Mouse (Mus musculus) adrenal gland, adult 18-20 months (tissue): ENCODE measurements around the gene Ccn6. TPM values are rescaled to one million over a fixed set of nuclear protein-coding genes. Genes with fewer than 3 reads are reported as not detected.
A peak's percentile ranks its signal among the peaks of the same experiment; 100 is the strongest.

Source experiments
- DNase-seq, 2 experiments: peaks; one replicate each; pipeline ENCODE4 v3.0.0; 2021 to 2022; ENCODE audit warnings: low spot score in 2 of 2
- total RNA-seq, 2 experiments: library from RNA; stranded (reverse); gene quantifications; 1 replicate in 1 of 2; 2 replicates in 1 of 2; pipeline ENCODE4 v1.2.3; 2021

Gene Ccn6
- total RNA-seq, 2 experiments from 2014 or later, result 0.42 to 0.56 TPM

GRCm38 (mm10) chr10:39162666-39163484 is 719 bp downstream of the Ccn6 start:
- no peak for DNase-seq

GRCm38 (mm10) chr10:39161406-39161805 is 2.2 kb downstream of the Ccn6 start:
- DNase-seq, result no peak

GRCm38 (mm10) chr10:39158306-39158705 is 5.3 kb downstream of the Ccn6 start:
- DNase-seq, result no peak

GRCm38 (mm10) chr10:39157321-39157720 is 6.3 kb downstream of the Ccn6 start:
- DNase-seq, result no peak

DNA sequence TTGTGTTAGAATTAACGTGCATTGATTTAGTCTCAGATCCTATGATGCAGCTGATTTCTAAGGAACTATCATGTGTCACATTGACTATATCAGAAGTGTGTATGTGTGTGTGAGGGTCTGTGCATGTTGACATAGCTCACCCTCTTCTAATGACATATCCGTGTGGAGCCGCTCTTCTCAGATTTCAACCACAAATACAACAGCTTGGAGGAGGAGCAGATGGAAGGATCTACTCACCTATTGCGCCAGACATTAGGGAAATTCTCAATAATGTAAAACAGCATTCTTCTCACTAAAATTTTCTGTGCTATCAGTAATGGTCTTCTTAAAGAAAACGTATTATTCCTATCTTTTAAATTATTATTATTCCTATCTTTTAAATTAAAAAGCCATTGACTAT is 6.9 kb downstream of the Ccn6 start:
- DNase-seq, result no peak

GRCm38 (mm10) chr10:39142216-39142615 is 21.4 kb downstream of the Ccn6 start:
- no peak for DNase-seq

DNA sequence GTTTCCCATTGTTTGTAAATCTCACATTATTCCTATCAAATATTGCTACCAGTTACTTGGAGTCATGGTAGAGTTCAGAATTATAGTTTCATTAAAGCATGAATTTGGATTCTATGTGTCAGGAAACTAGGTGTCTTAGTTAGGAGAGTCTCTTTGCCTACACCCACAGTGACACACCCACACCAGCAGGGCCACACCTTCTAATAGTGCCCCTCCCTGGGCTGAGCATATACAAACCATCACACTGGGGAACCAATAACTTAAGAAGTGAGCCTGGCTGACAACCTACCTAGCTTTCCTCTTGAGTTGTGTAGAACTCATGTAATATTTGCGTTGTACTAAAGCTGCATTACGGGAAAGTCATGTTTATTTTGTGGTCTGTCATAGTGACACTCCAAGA is 22.2 kb downstream of the Ccn6 start:
- DNase-seq, result no peak

DNA sequence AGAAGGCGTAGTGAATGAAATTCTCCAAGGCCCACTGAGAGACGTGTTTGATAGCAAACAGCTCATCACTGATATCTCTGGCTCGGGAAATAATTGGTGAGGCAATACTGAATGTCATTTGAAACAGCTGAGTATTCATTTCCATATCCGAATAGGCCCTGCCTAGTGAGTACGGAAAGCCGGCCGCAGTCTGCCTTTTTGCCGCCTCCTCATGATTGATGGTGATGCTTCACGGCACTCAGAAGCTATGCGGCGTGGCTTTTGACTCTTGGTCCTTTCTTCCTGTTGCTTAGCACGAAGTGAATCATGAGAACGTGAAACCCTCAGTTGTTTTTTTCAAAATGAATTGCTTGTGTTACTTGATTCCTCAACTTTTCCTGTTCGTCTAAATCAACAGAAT is 22.8 kb downstream of the Ccn6 start:
- no peak for DNase-seq

GRCm38 (mm10) chr10:39138761-39139160 is 24.8 kb downstream of the Ccn6 start:
- no peak for DNase-seq

DNA sequence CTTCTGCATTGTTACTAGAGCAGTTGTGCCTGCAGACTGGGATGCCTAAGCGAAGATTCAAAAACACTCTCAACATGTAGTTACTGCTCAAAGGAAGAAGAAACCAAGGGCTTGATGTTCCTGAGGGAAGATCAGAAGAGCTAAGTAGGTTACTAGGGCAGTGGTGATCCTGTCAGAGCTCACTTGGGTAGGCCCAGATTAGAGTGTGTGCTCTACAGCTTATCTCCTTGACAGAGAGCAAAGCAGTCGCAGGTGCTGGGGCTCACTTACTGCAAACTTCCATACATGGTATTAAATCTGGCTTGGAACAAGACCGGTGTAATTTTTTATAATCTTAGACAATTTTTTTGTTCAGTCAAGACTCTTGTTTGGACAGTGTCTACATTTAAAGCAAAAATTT is 25.8 kb downstream of the Ccn6 start:
- no peak for DNase-seq

DNA sequence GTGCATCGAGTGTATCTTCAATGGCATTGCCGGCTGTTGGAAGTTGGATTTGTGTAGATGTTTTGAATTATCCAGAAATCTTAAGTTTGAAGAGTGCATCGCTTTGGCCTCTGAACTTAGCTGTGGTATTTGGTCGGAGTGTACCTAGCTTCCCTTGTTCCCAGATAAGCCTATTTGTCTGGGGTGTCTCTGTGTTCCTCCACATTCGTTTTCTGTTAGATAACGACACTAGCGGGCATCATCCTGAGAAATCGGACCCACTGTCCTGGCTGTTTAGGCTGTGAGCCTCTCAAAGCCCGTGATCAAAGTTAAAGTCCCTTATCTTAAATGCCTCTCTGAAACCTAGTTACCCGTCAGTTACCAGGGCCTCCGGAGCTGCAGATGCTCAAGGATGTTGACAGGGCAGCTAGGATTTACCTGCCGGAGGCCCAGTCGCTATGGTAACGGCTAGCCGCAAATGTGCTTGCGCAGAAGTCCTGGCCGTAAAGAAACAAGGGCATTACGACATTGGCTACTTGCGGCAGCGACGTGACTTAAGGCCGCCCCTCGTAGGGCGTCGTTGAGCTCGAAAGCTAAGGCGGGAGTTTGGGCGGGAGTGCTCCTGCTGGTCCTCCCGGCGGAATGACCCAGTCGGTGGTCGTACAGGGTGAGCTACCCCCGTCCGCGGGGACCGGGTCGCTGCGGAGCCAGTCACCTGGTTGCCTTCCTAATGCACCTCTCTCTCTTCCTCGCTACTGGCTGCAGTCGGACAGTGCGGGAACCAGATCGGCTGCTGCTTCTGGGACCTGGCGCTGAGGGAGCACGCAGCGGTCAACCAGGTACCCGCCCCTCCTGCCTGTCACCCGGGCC is 29.9 kb downstream of the Ccn6 start, which contains the start of the genes Fam229b and Tube1:
Gene Fam229b (minus strand): TSS at position 453 of the 849 bp plus-strand sequence.
Gene Tube1 (plus strand): TSS at position 515 of the 849 bp plus-strand sequence.
- peak; percentile 69 to 73 for DNase-seq

DNA sequence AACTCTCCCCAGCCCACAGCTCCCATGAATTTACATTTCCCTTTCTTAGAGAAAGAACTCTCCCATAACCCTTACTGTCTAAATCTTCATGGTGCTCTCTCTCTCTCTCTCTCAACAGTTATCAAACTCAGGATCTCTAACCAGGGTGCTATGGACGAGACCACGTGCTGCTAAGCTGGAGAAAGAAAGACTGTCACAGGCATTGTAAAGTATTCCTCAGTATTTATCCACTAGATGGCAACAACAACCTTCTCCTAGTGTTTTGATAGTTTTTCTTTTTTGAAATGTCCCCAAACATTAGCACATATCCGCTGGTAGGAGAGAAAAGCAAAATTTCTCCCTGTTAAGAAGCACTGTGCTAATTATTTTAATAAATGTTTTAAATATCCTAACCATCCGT is 42.2 kb downstream of the Ccn6 start:
- no peak for DNase-seq

- no peak for DNase-seq
Observed at GRCm38 (mm10) chr10:39109489-39109874, 54.1 kb downstream of the Ccn6 start.

GRCm38 (mm10) chr10:39108837-39109488 is 54.6 kb downstream of the Ccn6 start:
- DNase-seq, result no peak

GRCm38 (mm10) chr10:39106935-39107334 is 56.7 kb downstream of the Ccn6 start:
- no peak for DNase-seq

- DNase-seq, result no peak
Observed at GRCm38 (mm10) chr10:39106413-39106812, 57.2 kb downstream of the Ccn6 start.

GRCm38 (mm10) chr10:39104803-39105449 is 58.7 kb downstream of the Ccn6 start:
- DNase-seq, result no peak
